8 mouse cellular contexts compared by ENCODE assay signal in the genomic region with DNA sequence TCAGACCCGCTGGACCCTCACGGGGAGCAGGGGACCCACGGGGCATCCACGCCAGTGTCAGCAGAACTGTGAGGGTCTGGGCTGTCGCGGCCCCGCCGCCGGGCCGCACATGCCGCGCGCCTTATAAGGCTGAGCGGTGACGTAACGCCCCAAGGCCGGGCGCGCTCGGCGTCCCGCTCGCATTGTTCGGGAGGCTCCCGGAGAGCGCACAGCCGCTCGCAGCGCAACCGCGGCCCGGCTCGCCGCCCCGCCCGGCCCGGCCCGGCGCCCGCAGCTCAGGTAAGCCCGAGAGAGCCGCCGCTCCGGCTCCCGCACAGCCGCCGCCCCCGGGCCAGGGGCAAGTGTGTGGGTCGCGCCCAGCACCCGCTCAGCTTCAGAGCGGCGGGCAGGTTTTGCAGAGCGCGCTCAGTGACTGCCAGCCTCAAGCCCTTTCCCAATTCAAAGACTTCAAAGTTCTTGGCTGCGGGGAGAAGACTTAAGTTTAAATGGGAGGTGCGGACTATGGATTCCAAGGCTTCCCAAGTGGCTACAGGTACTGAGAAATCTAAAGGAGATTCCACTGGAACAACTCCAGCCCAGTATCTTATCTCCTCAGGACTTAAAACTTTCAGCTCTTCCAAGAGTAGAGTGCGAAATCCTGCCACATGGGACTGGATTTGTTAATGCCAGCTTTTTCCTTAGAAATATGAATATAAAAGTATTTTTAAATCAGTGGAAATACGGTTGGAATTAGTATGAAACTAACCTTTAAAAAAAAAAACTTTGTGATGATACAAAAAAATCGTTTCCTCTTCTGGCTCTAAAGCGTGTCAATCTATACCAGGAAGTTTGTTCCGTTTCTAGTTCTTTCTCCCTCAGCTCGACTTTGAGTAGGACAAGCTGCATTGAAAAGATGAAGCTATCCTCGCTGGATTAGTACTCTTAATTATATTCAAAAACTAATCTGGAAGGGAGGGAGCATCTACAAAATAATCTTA. TPM values are rescaled to one million over a fixed set of nuclear protein-coding genes. Genes with fewer than 3 reads are reported as not detected.
DNase-seq lines count a peak whose midpoint lies in the region; ATAC-seq lines count a peak whose summit lies in the region.

No protein-coding gene starts in this region.

- H3K27ac ChIP-seq in limb, embryonic 15.5 days: peak overlapping the region; percentile 92
- H3K27ac ChIP-seq in midbrain, embryonic 16.5 days (ENCODE audit: low read length): no peak overlapping the region

- ATAC-seq in limb, embryonic 15.5 days (ENCODE audit: insufficient number of reproducible peaks, low FRiP score, low TSS enrichment, low read depth): peak; percentile 93
- peak; percentile 98 for ATAC-seq in midbrain, embryonic 16.5 days

- no peaks in the 10 kb centered on the region for H3K36me3 ChIP-seq in limb, embryonic 15.5 days
- no peaks in the 10 kb centered on the region for H3K36me3 ChIP-seq in midbrain, embryonic 16.5 days (ENCODE audit: control insufficient read depth, insufficient read depth, low read length)

- peak overlapping the region; percentile 91 for H3K9ac ChIP-seq in limb, embryonic 15.5 days
- peak overlapping the region; percentile 81 for H3K9ac ChIP-seq in midbrain, embryonic 16.5 days (ENCODE audit: low read depth, low read length)

- peak; percentile 3 for DNase-seq in cerebellum, adult 11-12 months
- no peak for DNase-seq in cerebellum, adult 9-11 months
- DNase-seq in embryo, embryonic 11 days: peak; percentile 93
- DNase-seq in heart, adult 18-20 months: peak; percentile 86 to 90
- peak; percentile 55 for DNase-seq in kidney, adult 11 months
- peak; percentile 54 to 71 for DNase-seq in spleen, postnatal 10 days (ENCODE audit: low spot score in 2 of 2)

- H3K4me1 ChIP-seq in limb, embryonic 15.5 days: peaks cover 19% of the 10 kb centered on the region; the same call in 1 of the 2 replicates
- no peaks in the 10 kb centered on the region for H3K4me1 ChIP-seq in midbrain, embryonic 16.5 days (ENCODE audit: control insufficient read depth, insufficient read depth, low read length)

- no peaks in the 10 kb centered on the region for H3K27me3 ChIP-seq in limb, embryonic 15.5 days
- H3K27me3 ChIP-seq in midbrain, embryonic 16.5 days (ENCODE audit: control insufficient read depth, insufficient read depth, low read depth, low read length): peaks cover 2% of the 10 kb centered on the region; the same call in 1 of the 2 replicates

- peak overlapping the region; percentile 78 for H3K4me3 ChIP-seq in limb, embryonic 15.5 days
- peak overlapping the region; percentile 76 for H3K4me3 ChIP-seq in midbrain, embryonic 16.5 days (ENCODE audit: low read depth, low read length)

- H3K4me2 ChIP-seq in limb, embryonic 15.5 days: peak overlapping the region; percentile 85
- H3K4me2 ChIP-seq in midbrain, embryonic 16.5 days (ENCODE audit: low read length): peak overlapping the region; percentile 98

- no peaks in the 10 kb centered on the region for H3K9me3 ChIP-seq in limb, embryonic 15.5 days
- no peaks in the 10 kb centered on the region for H3K9me3 ChIP-seq in midbrain, embryonic 16.5 days (replicated peaks; ENCODE audit: control insufficient read depth, low read length, poor library complexity, severe bottlenecking)

- WGBS in limb, embryonic 15.5 days: under 1% methylated on average over 64 of the region's 64 CpGs
- WGBS in midbrain, embryonic 16.5 days: 2% methylated on average over 54 of the region's 64 CpGs

RNA-seq across cellular contexts. Expression of a gene that starts 57.3 kb away (rescaled TPM):
- total RNA-seq in heart, adult 18-20 months (2021): 10 to 100 TPM; 70.2 to 79.9 TPM
- polyA plus RNA-seq in limb, embryonic 15.5 days (2015; fragmentation: Nextera tagmentation; extraction: Ambion mirVana): 37.0 and 41.8 TPM in 2 replicates
- 36.2 and 37.4 TPM in 2 replicates for polyA plus RNA-seq in midbrain, embryonic 16.5 days (2015; fragmentation: Nextera tagmentation; extraction: Ambion mirVana)
